Mouse (Mus musculus) thymus, adult 2 months (tissue): ENCODE results near the gene Lpar3.

Source experiments
- CTCF ChIP-seq: fragments of 200-500 bp; IDR thresholded peaks from 2 replicates; pipeline ENCODE4 v1.5.1; 2012; ENCODE audit warnings: mild to moderate bottlenecking, control low read depth, low read length, moderate library complexity, borderline replicate concordance; ENCODE audit not compliant: control insufficient read depth, poor library complexity, insufficient read depth; ENCODE audit errors: extremely low read depth
- POLR2A ChIP-seq: fragments of 200-500 bp; IDR thresholded peaks from 2 replicates; pipeline ENCODE4 v1.6.1; 2012; ENCODE audit warnings: mild to moderate bottlenecking, low read length, control low read depth, moderate library complexity; ENCODE audit not compliant: control insufficient read depth, poor library complexity, insufficient read depth; ENCODE audit errors: extremely low read depth

GRCm38 (mm10) chr3:146227427-146227826 is 6.7 kb downstream of the Lpar3 start:
- TF ChIP-seq CTCF: no peak
- no peak for TF ChIP-seq POLR2A
